In the genomic region with DNA sequence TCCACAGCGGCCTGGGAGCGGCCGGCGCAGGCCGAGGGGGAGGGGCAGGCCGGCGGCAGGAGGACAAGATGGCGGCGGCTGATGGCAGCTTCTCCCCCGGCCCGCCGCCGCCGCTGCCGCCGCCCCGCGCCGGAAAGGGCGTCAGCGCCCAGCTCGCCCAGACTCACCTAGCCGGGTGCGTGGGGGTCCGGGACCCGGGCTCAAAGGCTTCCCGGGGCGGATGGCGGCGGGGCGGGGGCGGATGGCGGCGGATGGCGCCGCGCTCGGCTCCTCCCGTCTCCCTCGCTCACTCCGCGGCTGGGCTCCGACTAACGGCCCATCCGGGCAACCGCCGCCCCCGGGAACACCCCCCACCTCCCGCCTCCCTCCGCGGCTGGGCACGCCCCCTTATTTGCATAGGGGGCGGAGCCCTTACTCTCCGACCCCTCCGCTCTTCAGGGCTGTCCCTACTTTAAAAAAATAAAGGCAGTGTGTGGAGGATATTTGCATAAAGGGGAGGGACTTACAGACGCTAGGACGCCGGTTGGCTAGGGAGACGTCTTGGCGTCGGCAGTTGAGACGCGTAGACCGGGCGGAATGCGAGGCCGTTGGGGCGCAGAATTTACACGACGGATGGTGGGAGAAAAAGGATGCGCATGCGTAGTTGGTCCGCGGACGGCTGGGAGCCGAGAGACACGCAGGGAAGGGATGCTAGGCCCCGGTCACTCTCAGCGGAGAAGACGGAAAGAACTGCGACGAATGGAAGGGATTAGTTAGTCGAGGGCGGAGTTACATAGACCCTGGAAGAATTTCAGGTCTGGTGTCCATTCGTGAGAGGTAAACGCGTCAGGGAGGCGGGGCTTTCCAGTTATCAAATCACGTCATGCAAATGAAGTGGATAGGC, we compare ENCODE assay signal across 8 mouse cellular contexts. TPM values are rescaled to one million over a fixed set of nuclear protein-coding genes. Genes with fewer than 3 reads are reported as not detected.
DNase-seq lines count a peak whose midpoint lies in the region; ATAC-seq and TF ChIP-seq lines count a peak whose summit lies in the region.

Prrc2a (minus strand) TSS at position 330 of the 883 bp plus-strand sequence.

- no peak for TF ChIP-seq CTCF in ES-Bruce4 (IDR thresholded peaks at IDR 0.05; ENCODE audit: low read depth, low read length)
- no peak for TF ChIP-seq CTCF in liver, postnatal 0 days (IDR thresholded peaks at IDR 0.05; ENCODE audit: low read depth)

- no peaks in the 10 kb centered on the region for H3K27me3 ChIP-seq in ES-Bruce4 (ENCODE audit: control insufficient read depth, insufficient read depth, low read length, poor library complexity, severe bottlenecking)
- no peaks in the 10 kb centered on the region for H3K27me3 ChIP-seq in forebrain, embryonic 13.5 days
- H3K27me3 ChIP-seq in liver, postnatal 0 days (ENCODE audit: insufficient read depth, low read length): no peaks in the 10 kb centered on the region
- H3K27me3 ChIP-seq in neural tube, embryonic 14.5 days (ENCODE audit: control insufficient read depth, insufficient read depth, low read length): no peaks in the 10 kb centered on the region

- WGBS in forebrain, embryonic 13.5 days: under 1% methylated on average over 47 of the region's 89 CpGs
- under 1% methylated on average over 76 of the region's 89 CpGs for WGBS in large intestine, adult 2 months
- under 1% methylated on average over 60 of the region's 89 CpGs for WGBS in liver, postnatal 0 days (ENCODE audit: insufficient replicate concordance)
- WGBS in neural tube, embryonic 14.5 days: under 1% methylated on average over 82 of the region's 89 CpGs

- DNase-seq in heart, postnatal 10 days: peak; percentile 99
- peak; percentile 94 for DNase-seq in large intestine, adult 2 months (ENCODE audit: low read depth, low spot score)
- DNase-seq in liver, postnatal 0 days: peak; percentile 96
- DNase-seq in testis, postnatal 10 days (ENCODE audit: low spot score): peak; percentile 97

- peak within 1 kb of the TSS; percentile 99 for H3K4me2 ChIP-seq in forebrain, embryonic 13.5 days
- H3K4me2 ChIP-seq in liver, postnatal 0 days (ENCODE audit: low read depth, low read length): peak within 1 kb of the TSS; percentile 92
- H3K4me2 ChIP-seq in neural tube, embryonic 14.5 days (ENCODE audit: low read depth, low read length): peak within 1 kb of the TSS; percentile 89

- H3K9ac ChIP-seq in ES-Bruce4 (ENCODE audit: low read depth, poor library complexity, severe bottlenecking): peak within 1 kb of the TSS; percentile 98
- H3K9ac ChIP-seq in forebrain, embryonic 13.5 days: peak within 1 kb of the TSS; percentile 100
- H3K9ac ChIP-seq in liver, postnatal 0 days (replicated peaks): peak within 1 kb of the TSS; percentile 96
- H3K9ac ChIP-seq in neural tube, embryonic 14.5 days (replicated peaks; ENCODE audit: low read depth, low read length): peak within 1 kb of the TSS; percentile 98

- intact Hi-C loops in heart, postnatal 10 days (cut with DNase I): loop anchor here (5.0 kb wide), 1 partner anchor 38 kb away; the partner anchor contains the start of gene D17H6S53E

- H3K36me3 ChIP-seq in ES-Bruce4 (ENCODE audit: control insufficient read depth, insufficient read depth, low read length, poor library complexity, severe bottlenecking): peaks cover 29% of the 10 kb centered on the region
- peaks cover 29% of the 10 kb centered on the region for H3K36me3 ChIP-seq in forebrain, embryonic 13.5 days (ENCODE audit: poor library complexity, severe bottlenecking)
- H3K36me3 ChIP-seq in liver, postnatal 0 days (replicated peaks; ENCODE audit: insufficient read depth, low read length): peaks cover 26% of the 10 kb centered on the region
- peaks cover 22% of the 10 kb centered on the region for H3K36me3 ChIP-seq in neural tube, embryonic 14.5 days (ENCODE audit: control insufficient read depth, insufficient read depth, low read length)

- peak within 1 kb of the TSS; percentile 94 for H3K27ac ChIP-seq in ES-Bruce4 (ENCODE audit: insufficient read depth, low read length)
- H3K27ac ChIP-seq in forebrain, embryonic 13.5 days: peak within 1 kb of the TSS; percentile 97
- H3K27ac ChIP-seq in liver, postnatal 0 days (ENCODE audit: low read depth): peak within 1 kb of the TSS; percentile 94
- H3K27ac ChIP-seq in neural tube, embryonic 14.5 days (ENCODE audit: low read depth, low read length): peak within 1 kb of the TSS; percentile 92

- 0 out of 2 replicates have a peak, but pooled peaks have one; percentile 62 for TF ChIP-seq EP300 in ES-Bruce4 (IDR thresholded peaks at IDR 0.05; ENCODE audit: insufficient read depth, low read depth, low read length)
- peak; percentile 39; the same call in 1 of the 2 replicates for TF ChIP-seq EP300 in liver, postnatal 0 days (IDR thresholded peaks at IDR 0.05; ENCODE audit: low read depth)

- TF ChIP-seq POLR2A in ES-Bruce4 (IDR thresholded peaks at IDR 0.05; ENCODE audit: insufficient read depth, low read length): peak; percentile 79

- H3K4me1 ChIP-seq in ES-Bruce4 (ENCODE audit: control insufficient read depth, insufficient read depth, low read length): no peaks in the 10 kb centered on the region
- H3K4me1 ChIP-seq in forebrain, embryonic 13.5 days: peaks cover 36% of the 10 kb centered on the region
- peaks cover 21% of the 10 kb centered on the region for H3K4me1 ChIP-seq in liver, postnatal 0 days (ENCODE audit: insufficient read depth)
- H3K4me1 ChIP-seq in neural tube, embryonic 14.5 days (ENCODE audit: control insufficient read depth, insufficient read depth, low read length): peaks cover 26% of the 10 kb centered on the region

- ATAC-seq in cerebellum, adult (ENCODE audit: insufficient number of reproducible peaks, low FRiP score, low TSS enrichment): peak; percentile 83
- peak; percentile 94 for ATAC-seq in forebrain, embryonic 13.5 days
- ATAC-seq in liver, postnatal 0 days: peak; percentile 95
- peak; percentile 92 for ATAC-seq in neural tube, embryonic 14.5 days (ENCODE audit: low read depth)

- H3K9me3 ChIP-seq in ES-Bruce4 (replicated peaks; ENCODE audit: control insufficient read depth, insufficient read depth, low read length, poor library complexity, severe bottlenecking): no peaks in the 10 kb centered on the region
- H3K9me3 ChIP-seq in forebrain, embryonic 13.5 days (replicated peaks): no peaks in the 10 kb centered on the region
- no peaks in the 10 kb centered on the region for H3K9me3 ChIP-seq in liver, postnatal 0 days (ENCODE audit: low read length)
- no peaks in the 10 kb centered on the region for H3K9me3 ChIP-seq in neural tube, embryonic 14.5 days (ENCODE audit: control insufficient read depth, low read length)

- H3K4me3 ChIP-seq in ES-Bruce4 (ENCODE audit: low read depth, low read length): peak within 1 kb of the TSS; percentile 100
- peak within 1 kb of the TSS; percentile 100 for H3K4me3 ChIP-seq in forebrain, embryonic 13.5 days
- H3K4me3 ChIP-seq in liver, postnatal 0 days (ENCODE audit: low read depth, low read length): peak within 1 kb of the TSS; percentile 85
- H3K4me3 ChIP-seq in neural tube, embryonic 14.5 days (ENCODE audit: low read depth, low read length): peak within 1 kb of the TSS; percentile 89

RNA-seq across cellular contexts. Expression of gene Prrc2a, which starts in this region (rescaled TPM):
- polyA plus RNA-seq in ES-Bruce4 (2011; ENCODE audit: insufficient read depth, insufficient read length, low read depth, missing spikeins): 236 and 256 TPM in 2 replicates
- polyA plus RNA-seq in forebrain, embryonic 13.5 days (2015; fragmentation: Nextera tagmentation; extraction: Ambion mirVana): 213 TPM in 2 replicates
- total RNA-seq in heart, postnatal 10 days (2021): 100 to 1,000 TPM; 195 to 211 TPM
- 227 and 272 TPM in 2 replicates for polyA plus RNA-seq in large intestine, adult 2 months (2012; rRNA removed)
- 28.0 and 32.9 TPM in 2 replicates for polyA plus RNA-seq in liver, postnatal 0 days (2015; fragmentation: Nextera tagmentation; extraction: Ambion mirVana)
- polyA plus RNA-seq in neural tube, embryonic 14.5 days (2014; fragmentation: Nextera tagmentation; extraction: Ambion mirVana): 181 and 195 TPM in 2 replicates

Comparison
In these comparisons a context has a peak if more than half of its experiments do, and no peak if none do; other contexts are left out.
1. Peak in every context shown above with its lines: DNase-seq, ATAC-seq, H3K4me3 ChIP-seq and H3K27ac ChIP-seq.